Mouse (Mus musculus): Measurements from ENCODE around the gene Tanc1.
A peak's percentile ranks its signal among the peaks of the same experiment; 100 is the strongest.
"Not testable (repeated sequence)": the region's sequence is repeated elsewhere in the genome, so short reads cannot be mapped to it uniquely, and the experiment has no call there.

Gene Tanc1

GRCm38 (mm10) chr2:59611831-59612732, at the start of gene Tanc1:
Gene Tanc1 (plus strand): TSS chr2:59612042.
- DNase-seq = peak; percentile 86

- DNase-seq = no peak
Observed at GRCm38 (mm10) chr2:59562215-59562614, 49.6 kb upstream of the Tanc1 start.

- no peak for DNase-seq
Observed at GRCm38 (mm10) chr2:59562696-59563095, 49.1 kb upstream of the Tanc1 start.

GRCm38 (mm10) chr2:59564029-59564611, 47.7 kb upstream of the Tanc1 start:
- DNase-seq = not testable (repeated sequence)

GRCm38 (mm10) chr2:59564947-59565346, 46.9 kb upstream of the Tanc1 start:
- no peak for DNase-seq

GRCm38 (mm10) chr2:59580939-59581338, 30.9 kb upstream of the Tanc1 start:
- no peak for DNase-seq

- no peak for DNase-seq
Observed at GRCm38 (mm10) chr2:59583961-59584360, 27.9 kb upstream of the Tanc1 start.

- DNase-seq = no peak
Observed at GRCm38 (mm10) chr2:59587387-59588095, 24.3 kb upstream of the Tanc1 start.

- no peak for DNase-seq
Observed at GRCm38 (mm10) chr2:59588096-59588405, 23.8 kb upstream of the Tanc1 start.

- DNase-seq = no peak
Observed at GRCm38 (mm10) chr2:59593341-59593902, 18.4 kb upstream of the Tanc1 start.

- DNase-seq = no peak
Observed at GRCm38 (mm10) chr2:59594095-59594494, 17.7 kb upstream of the Tanc1 start.

GRCm38 (mm10) chr2:59596545-59596944, 15.3 kb upstream of the Tanc1 start:
- DNase-seq = no peak

GRCm38 (mm10) chr2:59598286-59598685, 13.6 kb upstream of the Tanc1 start:
- DNase-seq = no peak

- no peak for DNase-seq
Observed at GRCm38 (mm10) chr2:59598894-59599293, 12.9 kb upstream of the Tanc1 start.

- no peak for DNase-seq
Observed at GRCm38 (mm10) chr2:59599338-59600111, 12.3 kb upstream of the Tanc1 start.

GRCm38 (mm10) chr2:59600123-59600840, 11.6 kb upstream of the Tanc1 start:
- no peak for DNase-seq

- DNase-seq = no peak
Observed at GRCm38 (mm10) chr2:59600980-59601379, 10.9 kb upstream of the Tanc1 start.

GRCm38 (mm10) chr2:59601452-59601851, 10.4 kb upstream of the Tanc1 start:
- no peak for DNase-seq

GRCm38 (mm10) chr2:59608958-59609357, 2.9 kb upstream of the Tanc1 start:
- no peak for DNase-seq

GRCm38 (mm10) chr2:59611216-59611810, 529 bp upstream of the Tanc1 start:
- DNase-seq = no peak

- peak; percentile 22 for DNase-seq
Observed at GRCm38 (mm10) chr2:59612733-59613473, 1.1 kb downstream of the Tanc1 start.

All from thymus, postnatal 25 days (tissue).